Mouse (Mus musculus): ENCODE measurements around the gene Rcc1. TPM values are rescaled to one million over a fixed set of nuclear protein-coding genes. Genes with fewer than 3 reads are reported as not detected.

Gene Rcc1
- polyA plus RNA-seq (2015; fragmentation: Nextera tagmentation; extraction: Ambion mirVana), result 73.0 and 73.9 TPM in 2 replicates

DNA sequence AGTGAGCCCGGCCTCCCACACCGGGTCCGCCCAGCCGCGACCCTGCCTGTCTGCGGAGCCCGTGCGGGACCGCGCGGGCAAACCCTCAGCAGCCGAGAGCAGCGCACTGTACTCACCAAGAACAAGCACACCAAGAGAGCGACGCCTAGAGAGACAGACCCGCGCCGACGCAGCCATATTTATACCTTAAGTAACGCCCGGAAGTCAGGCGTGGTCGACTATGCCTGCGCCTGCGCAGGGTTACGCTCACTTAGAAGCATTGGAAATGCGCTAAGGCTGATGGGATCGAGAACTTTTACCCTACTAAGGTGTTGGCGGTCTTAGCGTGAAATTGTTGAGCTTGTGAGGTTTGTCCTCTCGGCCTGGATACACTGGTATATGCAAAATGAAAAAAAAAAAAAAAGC, at the start of gene Rcc1:
Gene Rcc1, minus strand, starts transcription at position 125 of the 405 bp plus-strand sequence.
- under 1% methylated on average over 31 of the region's 31 CpGs for WGBS

DNA sequence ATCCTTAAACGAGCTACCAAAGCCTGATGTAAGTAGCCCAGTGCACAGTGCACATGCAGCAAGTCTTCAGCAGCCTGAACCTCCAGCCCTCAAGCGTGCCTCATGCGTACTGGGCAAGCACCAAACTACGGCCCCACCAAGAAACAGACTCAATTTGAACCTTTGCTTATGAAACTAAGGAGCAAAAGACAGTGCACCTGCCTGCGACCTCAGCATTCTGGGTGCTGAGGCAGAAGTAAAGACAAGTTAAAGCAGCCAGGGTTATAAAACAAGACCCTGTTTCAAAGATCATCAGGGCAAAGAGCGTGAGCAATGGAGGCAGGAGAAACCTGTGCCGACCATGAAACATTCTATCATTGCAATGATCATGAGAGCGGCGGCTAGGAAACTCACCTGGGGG, 47.6 kb upstream of the Rcc1 start:
- no peaks in the 10 kb centered on the region for H3K27me3 ChIP-seq (ENCODE audit: control insufficient read depth, insufficient read depth, low read depth, low read length)
- H3K9me3 ChIP-seq (ENCODE audit: control insufficient read depth, low read length), result no peaks in the 10 kb centered on the region
- no peak overlapping the region for H3K4me3 ChIP-seq (ENCODE audit: low read length)
- ATAC-seq (ENCODE audit: low read depth), result no peak
- no peak overlapping the region for H3K9ac ChIP-seq (ENCODE audit: low read length)
- 93% methylated on average over 9 of the region's 9 CpGs for WGBS
- H3K4me2 ChIP-seq (ENCODE audit: low read depth, low read length), result no peak overlapping the region
- H3K4me1 ChIP-seq (replicated peaks; ENCODE audit: control insufficient read depth, insufficient read depth, low read length), result peaks cover 22% of the 10 kb centered on the region
- no peak overlapping the region for H3K27ac ChIP-seq (ENCODE audit: low read length)
- no peaks in the 10 kb centered on the region for H3K36me3 ChIP-seq (ENCODE audit: control insufficient read depth, insufficient read depth, low read length)

More for the DNA sequence above, at the start of gene Rcc1:
- H3K9me3 ChIP-seq (ENCODE audit: control insufficient read depth, low read length), result no peaks in the 10 kb centered on the region
- H3K27me3 ChIP-seq (ENCODE audit: control insufficient read depth, insufficient read depth, low read depth, low read length), result no peaks in the 10 kb centered on the region
- H3K4me1 ChIP-seq (replicated peaks; ENCODE audit: control insufficient read depth, insufficient read depth, low read length), result peaks cover 10% of the 10 kb centered on the region; the same call in 1 of the 2 replicates
- peak; percentile 94 for ATAC-seq (ENCODE audit: low read depth)
- peak within 1 kb of the TSS; percentile 92 for H3K4me3 ChIP-seq (ENCODE audit: low read length)
- peaks cover 21% of the 10 kb centered on the region for H3K36me3 ChIP-seq (ENCODE audit: control insufficient read depth, insufficient read depth, low read length)
- H3K27ac ChIP-seq (ENCODE audit: low read length), result peak within 1 kb of the TSS; percentile 97
- peak within 1 kb of the TSS; percentile 94 for H3K9ac ChIP-seq (ENCODE audit: low read length)
- H3K4me2 ChIP-seq (ENCODE audit: low read depth, low read length), result peak within 1 kb of the TSS; percentile 78

DNA sequence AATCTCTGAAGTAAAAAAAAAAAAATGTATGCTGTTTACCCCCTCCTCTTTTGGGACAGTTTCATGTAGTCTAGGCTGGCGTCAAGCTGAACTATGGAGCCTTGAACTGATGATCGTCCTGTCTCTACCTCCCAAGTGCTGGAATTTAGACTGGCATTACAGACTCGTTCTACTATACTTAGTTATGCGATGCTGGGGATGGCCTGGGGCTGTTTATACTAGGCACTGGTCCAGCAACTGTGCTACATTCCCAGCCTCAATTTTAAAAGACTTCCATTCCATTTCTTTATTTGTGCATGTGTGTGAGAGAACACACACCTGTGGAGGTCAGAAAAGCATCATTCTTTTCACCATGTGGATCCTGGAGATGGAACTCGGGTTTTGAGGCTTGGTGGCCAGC, 45.5 kb upstream of the Rcc1 start:
- Histone ChIP-seq H3K36me3 (ENCODE audit: control insufficient read depth, insufficient read depth, low read length) (no peaks in the 10 kb centered on the region), H3K27me3 (ENCODE audit: control insufficient read depth, insufficient read depth, low read depth, low read length) (no peaks in the 10 kb centered on the region), H3K9ac (ENCODE audit: low read length) (no peak overlapping the region), H3K4me2 (ENCODE audit: low read depth, low read length) (no peak overlapping the region), H3K27ac (ENCODE audit: low read length) (peak overlapping the region; percentile 56), H3K4me1 (replicated peaks; ENCODE audit: control insufficient read depth, insufficient read depth, low read length) (peaks cover 22% of the 10 kb centered on the region), H3K9me3 (ENCODE audit: control insufficient read depth, low read length) (no peaks in the 10 kb centered on the region), H3K4me3 (ENCODE audit: low read length) (no peak overlapping the region)
- ATAC-seq (ENCODE audit: low read depth), result peak; percentile 51
- WGBS, result 36% methylated on average over 5 of the region's 5 CpGs

DNA sequence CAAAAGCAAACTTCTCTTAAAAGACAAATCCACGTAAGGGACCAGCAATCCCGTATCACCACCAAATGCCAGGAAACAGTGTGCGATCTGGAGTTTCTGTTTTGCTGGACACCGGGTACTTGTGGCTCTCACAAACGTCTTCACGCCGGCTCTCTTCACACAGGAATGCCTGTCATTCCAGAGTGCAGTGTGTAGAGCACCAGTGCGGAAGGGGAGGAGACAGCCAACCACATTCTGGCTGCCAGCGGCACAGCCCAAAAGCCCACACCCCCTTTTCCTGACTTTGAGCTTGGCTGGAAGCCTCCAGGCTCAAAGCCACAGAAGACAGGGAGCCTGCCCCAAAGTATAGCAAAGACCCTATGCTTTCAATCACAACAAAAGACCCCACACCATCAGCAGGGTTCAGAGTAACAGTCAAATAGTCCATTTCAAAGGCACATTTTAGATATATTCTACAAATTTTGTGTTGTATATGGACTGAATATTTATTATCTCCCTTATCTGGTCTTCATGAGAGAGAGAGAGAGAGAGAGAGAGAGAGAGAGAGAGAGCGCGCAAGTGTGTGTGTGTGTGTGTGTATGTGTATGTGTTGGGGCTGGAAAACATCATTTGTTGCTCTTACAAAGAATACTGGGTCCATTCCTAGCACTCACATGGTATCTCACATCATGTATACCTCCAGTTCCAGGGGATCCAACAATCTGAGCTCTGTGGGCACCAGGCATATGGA, 44.8 kb upstream of the Rcc1 start:
- no peaks in the 10 kb centered on the region for H3K27me3 ChIP-seq (ENCODE audit: control insufficient read depth, insufficient read depth, low read depth, low read length)
- peak overlapping the region; percentile 54 for H3K4me3 ChIP-seq (ENCODE audit: low read length)
- H3K4me1 ChIP-seq (replicated peaks; ENCODE audit: control insufficient read depth, insufficient read depth, low read length), result peaks cover 20% of the 10 kb centered on the region
- WGBS, result 13% methylated on average over 11 of the region's 11 CpGs
- no peaks in the 10 kb centered on the region for H3K36me3 ChIP-seq (ENCODE audit: control insufficient read depth, insufficient read depth, low read length)
- no peaks in the 10 kb centered on the region for H3K9me3 ChIP-seq (ENCODE audit: control insufficient read depth, low read length)
- H3K9ac ChIP-seq (ENCODE audit: low read length), result peak overlapping the region; percentile 50
- peak; percentile 95 for ATAC-seq (ENCODE audit: low read depth)
- peak overlapping the region; percentile 80 for H3K27ac ChIP-seq (ENCODE audit: low read length)
- peak overlapping the region; percentile 70 for H3K4me2 ChIP-seq (ENCODE audit: low read depth, low read length)

DNA sequence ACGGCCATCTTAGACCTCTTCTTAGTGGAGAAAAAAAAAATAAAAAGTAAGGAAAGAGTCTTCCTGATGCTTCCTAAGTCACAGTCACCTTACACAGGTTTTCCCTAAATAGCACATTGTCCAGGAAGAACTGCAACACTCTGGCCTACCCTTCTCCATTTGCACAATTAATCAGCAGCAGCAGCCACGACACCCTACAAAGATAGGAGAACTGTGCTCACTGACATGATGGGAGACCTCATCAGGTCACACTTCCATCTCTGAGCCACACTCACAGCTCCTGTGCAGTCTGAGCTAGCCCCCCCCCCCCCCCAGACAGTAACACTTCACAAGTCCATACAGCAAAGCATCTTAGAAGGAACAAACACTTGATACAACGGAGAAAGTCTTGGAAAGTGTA, 43.7 kb upstream of the Rcc1 start:
- ATAC-seq (ENCODE audit: low read depth), result no peak
- peaks cover 19% of the 10 kb centered on the region for H3K4me1 ChIP-seq (replicated peaks; ENCODE audit: control insufficient read depth, insufficient read depth, low read length)
- H3K27ac ChIP-seq (ENCODE audit: low read length), result no peak overlapping the region
- no peaks in the 10 kb centered on the region for H3K36me3 ChIP-seq (ENCODE audit: control insufficient read depth, insufficient read depth, low read length)
- peak overlapping the region; percentile 28 for H3K4me2 ChIP-seq (ENCODE audit: low read depth, low read length)
- H3K27me3 ChIP-seq (ENCODE audit: control insufficient read depth, insufficient read depth, low read depth, low read length), result no peaks in the 10 kb centered on the region
- H3K9ac ChIP-seq (ENCODE audit: low read length), result no peak overlapping the region
- no peaks in the 10 kb centered on the region for H3K9me3 ChIP-seq (ENCODE audit: control insufficient read depth, low read length)
- 55% methylated on average over 3 of the region's 3 CpGs for WGBS
- peak overlapping the region; percentile 54 for H3K4me3 ChIP-seq (ENCODE audit: low read length)

DNA sequence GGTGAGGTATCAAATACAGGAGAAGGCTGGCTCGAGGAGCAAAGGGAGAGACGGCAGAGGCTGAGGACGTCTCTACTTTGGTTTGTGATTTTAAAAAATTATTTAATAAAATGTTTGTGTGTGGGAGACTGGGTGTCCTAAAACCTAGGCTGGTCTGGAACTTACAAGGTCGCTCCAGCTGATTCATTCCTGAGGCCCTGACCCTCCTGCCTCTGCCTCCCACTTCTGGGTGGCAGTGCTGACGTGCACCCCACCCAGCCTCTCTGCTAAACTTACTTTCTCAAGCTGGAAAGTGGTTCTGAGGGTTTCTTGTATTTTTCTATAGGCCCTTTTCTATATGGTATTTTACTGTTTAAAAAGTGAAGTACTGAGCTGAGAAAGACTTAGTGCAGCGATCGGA, 42.8 kb upstream of the Rcc1 start:
- peaks cover 19% of the 10 kb centered on the region for H3K4me1 ChIP-seq (replicated peaks; ENCODE audit: control insufficient read depth, insufficient read depth, low read length)
- H3K4me2 ChIP-seq (ENCODE audit: low read depth, low read length), result no peak overlapping the region
- no peak overlapping the region for H3K9ac ChIP-seq (ENCODE audit: low read length)
- 88% methylated on average over 7 of the region's 7 CpGs for WGBS
- no peak overlapping the region for H3K4me3 ChIP-seq (ENCODE audit: low read length)
- no peak for ATAC-seq (ENCODE audit: low read depth)
- H3K36me3 ChIP-seq (ENCODE audit: control insufficient read depth, insufficient read depth, low read length), result no peaks in the 10 kb centered on the region
- no peak overlapping the region for H3K27ac ChIP-seq (ENCODE audit: low read length)
- no peaks in the 10 kb centered on the region for H3K9me3 ChIP-seq (ENCODE audit: control insufficient read depth, low read length)
- no peaks in the 10 kb centered on the region for H3K27me3 ChIP-seq (ENCODE audit: control insufficient read depth, insufficient read depth, low read depth, low read length)

DNA sequence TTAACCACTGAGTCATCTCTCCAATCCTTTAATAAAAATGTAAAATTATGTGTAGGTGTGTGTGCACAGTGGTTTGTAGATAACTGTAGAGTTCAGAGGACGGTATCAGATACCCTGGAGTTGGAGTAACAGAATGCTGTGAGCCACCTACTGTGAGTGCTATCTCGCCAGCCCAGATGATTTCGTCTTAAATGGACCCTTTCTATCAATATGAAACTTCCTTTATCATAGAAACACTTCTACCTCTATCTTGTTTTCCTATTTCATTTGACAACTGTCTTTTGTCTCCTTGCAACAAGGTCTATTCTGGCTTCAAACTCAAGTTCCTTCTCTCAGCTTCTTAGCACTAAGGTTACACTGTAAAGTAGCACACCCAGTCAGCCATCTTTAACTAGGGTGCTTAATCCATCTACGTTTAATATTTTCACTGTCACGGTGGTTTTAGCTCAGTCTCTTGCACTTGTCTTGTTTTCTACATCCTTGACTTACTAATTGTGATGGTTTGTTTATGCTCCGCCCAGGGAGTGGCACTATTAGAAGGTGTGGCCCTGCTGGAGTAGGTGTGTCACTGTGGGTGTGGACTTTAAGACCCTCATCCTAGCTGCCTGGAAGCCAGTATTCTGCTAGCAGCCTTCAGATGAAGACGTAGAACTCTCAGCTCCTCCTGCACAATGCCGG, 37.8 kb upstream of the Rcc1 start:
- Histone ChIP-seq H3K9me3 (ENCODE audit: control insufficient read depth, low read length) (no peaks in the 10 kb centered on the region), H3K4me1 (replicated peaks; ENCODE audit: control insufficient read depth, insufficient read depth, low read length) (0 out of 2 replicates have a peak, but pooled peaks cover 7% of the 10 kb centered on the region), H3K27ac (ENCODE audit: low read length) (no peak overlapping the region), H3K9ac (ENCODE audit: low read length) (no peak overlapping the region), H3K27me3 (ENCODE audit: control insufficient read depth, insufficient read depth, low read depth, low read length) (no peaks in the 10 kb centered on the region), H3K4me3 (ENCODE audit: low read length) (no peak overlapping the region), H3K36me3 (ENCODE audit: control insufficient read depth, insufficient read depth, low read length) (no peaks in the 10 kb centered on the region), H3K4me2 (ENCODE audit: low read depth, low read length) (no peak overlapping the region)
- ATAC-seq (ENCODE audit: low read depth), result no peak
- WGBS, result 94% methylated on average over 8 of the region's 8 CpGs

DNA sequence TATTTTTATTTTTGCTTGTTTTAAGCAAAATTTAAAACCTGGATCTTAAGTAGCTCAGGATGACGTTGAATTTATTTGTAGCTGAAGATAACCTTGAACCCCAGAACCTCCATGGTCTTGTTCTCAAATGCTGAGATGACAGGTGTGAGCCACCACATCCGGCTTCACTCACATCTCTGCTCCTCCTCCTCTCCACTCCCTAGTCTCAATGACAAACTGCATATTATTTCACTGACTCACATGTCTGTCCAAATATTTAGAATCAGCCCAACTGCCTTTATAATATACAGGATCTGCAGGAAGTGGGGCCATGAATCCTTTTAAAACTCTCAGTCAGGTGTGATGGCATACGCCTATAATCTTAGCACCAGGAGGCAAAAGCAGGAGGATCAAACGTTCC, 35.9 kb upstream of the Rcc1 start:
- 0 out of 2 replicates have a peak, but pooled peaks cover 2% of the 10 kb centered on the region for H3K36me3 ChIP-seq (ENCODE audit: control insufficient read depth, insufficient read depth, low read length)
- WGBS, result 52% methylated on average over 4 of the region's 4 CpGs
- no peak overlapping the region for H3K9ac ChIP-seq (ENCODE audit: low read length)
- H3K4me2 ChIP-seq (ENCODE audit: low read depth, low read length), result no peak overlapping the region
- no peak for ATAC-seq (ENCODE audit: low read depth)
- 0 out of 2 replicates have a peak, but pooled peaks cover 7% of the 10 kb centered on the region for H3K4me1 ChIP-seq (replicated peaks; ENCODE audit: control insufficient read depth, insufficient read depth, low read length)
- no peaks in the 10 kb centered on the region for H3K27me3 ChIP-seq (ENCODE audit: control insufficient read depth, insufficient read depth, low read depth, low read length)
- H3K4me3 ChIP-seq (ENCODE audit: low read length), result no peak overlapping the region
- no peaks in the 10 kb centered on the region for H3K9me3 ChIP-seq (ENCODE audit: control insufficient read depth, low read length)
- H3K27ac ChIP-seq (ENCODE audit: low read length), result no peak overlapping the region

DNA sequence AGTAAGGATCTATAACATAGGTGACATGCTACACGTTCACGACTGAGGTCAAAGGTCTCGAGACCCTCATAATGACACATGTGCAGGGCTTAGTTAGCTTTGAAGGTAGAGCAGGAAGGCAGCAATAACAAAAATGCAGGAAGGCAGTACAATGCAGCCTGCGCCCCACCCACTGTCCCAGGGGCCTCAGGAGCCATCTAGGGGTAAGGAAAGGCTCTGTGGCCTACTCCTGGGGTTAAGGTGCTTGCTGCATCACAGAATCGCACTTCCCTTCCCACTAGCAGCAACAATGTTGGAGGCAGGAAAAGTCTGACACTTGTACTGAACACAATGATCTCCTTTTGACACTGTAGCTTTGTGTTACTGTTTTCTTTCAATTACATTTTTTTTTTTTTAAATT, 34.2 kb upstream of the Rcc1 start:
- WGBS, result 73% methylated on average over 5 of the region's 5 CpGs
- H3K27ac ChIP-seq (ENCODE audit: low read length), result no peak overlapping the region

More for the DNA sequence above, 34.2 kb upstream of the Rcc1 start:
- Histone ChIP-seq H3K9me3 (ENCODE audit: control insufficient read depth, low read length) (no peaks in the 10 kb centered on the region), H3K9ac (ENCODE audit: low read length) (no peak overlapping the region), H3K4me3 (ENCODE audit: low read length) (no peak overlapping the region), H3K27me3 (ENCODE audit: control insufficient read depth, insufficient read depth, low read depth, low read length) (no peaks in the 10 kb centered on the region), H3K36me3 (ENCODE audit: control insufficient read depth, insufficient read depth, low read length) (0 out of 2 replicates have a peak, but pooled peaks cover 5% of the 10 kb centered on the region), H3K4me1 (replicated peaks; ENCODE audit: control insufficient read depth, insufficient read depth, low read length) (0 out of 2 replicates have a peak, but pooled peaks cover 7% of the 10 kb centered on the region), H3K4me2 (ENCODE audit: low read depth, low read length) (no peak overlapping the region)
- no peak for ATAC-seq (ENCODE audit: low read depth)
